Mouse (Mus musculus): ENCODE results near the gene Nxf1. TPM values are rescaled to one million over a fixed set of nuclear protein-coding genes. Genes with fewer than 3 reads are reported as not detected.
"Not testable (repeated sequence)": the region's sequence is repeated elsewhere in the genome, so short reads cannot be mapped to it uniquely, and the experiment has no call there.

The Nxf1 gene
- 10 to 100 TPM; 61.9 to 73.6 TPM for total RNA-seq (2021)
- long read RNA-seq, experiment 1, full-length matches to known transcripts, result 29 of 45 reads
- long read RNA-seq, experiment 1, partial matches to known transcripts, result 11 of 45 reads
- long read RNA-seq, experiment 1, other reads (novel, unspliced or antisense), result 5 of 45 reads
- long read RNA-seq, experiment 2, full-length matches to known transcripts, result 22 of 39 reads
- long read RNA-seq, experiment 2, partial matches to known transcripts, result 14 of 39 reads
- long read RNA-seq, experiment 2, other reads (novel, unspliced or antisense), result 3 of 39 reads

- intact Hi-C loops (cut with DNase I), result no loop called here
- DNase-seq (ENCODE audit: low spot score in 2 of 2), result peak; percentile 92 to 95
Observed at GRCm38 (mm10) chr19:8756635-8757387, at the start of gene Nxf1. Gene Nxf1 (plus strand): TSS chr19:8757073.

- no peak for DNase-seq (ENCODE audit: low spot score in 2 of 2)
- intact Hi-C loops (cut with DNase I), result no loop called here
Observed at GRCm38 (mm10) chr19:8708954-8709353, 47.9 kb upstream of the Nxf1 start.

GRCm38 (mm10) chr19:8710057-8710456 lies 46.8 kb upstream of the Nxf1 start:
- intact Hi-C loops (cut with DNase I), result no loop called here

GRCm38 (mm10) chr19:8711506-8711905 lies 45.4 kb upstream of the Nxf1 start:
- intact Hi-C loops (cut with DNase I), result no loop called here

More at GRCm38 (mm10) chr19:8710057-8710456, 46.8 kb upstream of the Nxf1 start:
- DNase-seq (ENCODE audit: low spot score in 2 of 2), result no peak

GRCm38 (mm10) chr19:8711949-8712869 lies 44.7 kb upstream of the Nxf1 start:
- intact Hi-C loops (cut with DNase I), result no loop called here
- DNase-seq (ENCODE audit: low spot score in 2 of 2), result no peak

More at GRCm38 (mm10) chr19:8711506-8711905, 45.4 kb upstream of the Nxf1 start:
- DNase-seq (ENCODE audit: low spot score in 2 of 2), result no peak

- DNase-seq (ENCODE audit: low spot score in 2 of 2), result peak; percentile 71 to 92
- intact Hi-C loops (cut with DNase I), result no loop called here
Observed at GRCm38 (mm10) chr19:8712870-8713305, 44.0 kb upstream of the Nxf1 start.

GRCm38 (mm10) chr19:8713306-8713996 lies 43.4 kb upstream of the Nxf1 start:
- peak; percentile 95 to 96 for DNase-seq (ENCODE audit: low spot score in 2 of 2)
- intact Hi-C loops (cut with DNase I), result no loop called here

- DNase-seq (ENCODE audit: low spot score in 2 of 2), result no peak
- intact Hi-C loops (cut with DNase I), result no loop called here
Observed at GRCm38 (mm10) chr19:8713997-8714652, 42.7 kb upstream of the Nxf1 start.

GRCm38 (mm10) chr19:8714653-8715481 lies 42.0 kb upstream of the Nxf1 start:
- intact Hi-C loops (cut with DNase I), result no loop called here
- no peak for DNase-seq (ENCODE audit: low spot score in 2 of 2)

GRCm38 (mm10) chr19:8715868-8716766 lies 40.8 kb upstream of the Nxf1 start:
- DNase-seq (ENCODE audit: low spot score in 2 of 2), result no peak
- intact Hi-C loops (cut with DNase I), result no loop called here

GRCm38 (mm10) chr19:8716767-8717475 lies 40.0 kb upstream of the Nxf1 start:
- intact Hi-C loops (cut with DNase I), result no loop called here
- no peak for DNase-seq (ENCODE audit: low spot score in 2 of 2)

GRCm38 (mm10) chr19:8718357-8718756 lies 38.5 kb upstream of the Nxf1 start:
- intact Hi-C loops (cut with DNase I), result no loop called here
- DNase-seq (ENCODE audit: low spot score in 2 of 2), result peak in 1 of 2 experiments; percentile 84

GRCm38 (mm10) chr19:8719037-8719436 lies 37.8 kb upstream of the Nxf1 start:
- DNase-seq (ENCODE audit: low spot score in 2 of 2); intact Hi-C loops (cut with DNase I): not testable (repeated sequence)

GRCm38 (mm10) chr19:8721378-8721777 lies 35.5 kb upstream of the Nxf1 start:
- DNase-seq (ENCODE audit: low spot score in 2 of 2), result no peak
- intact Hi-C loops (cut with DNase I), result no loop called here

GRCm38 (mm10) chr19:8722021-8722420 lies 34.9 kb upstream of the Nxf1 start:
- DNase-seq (ENCODE audit: low spot score in 2 of 2), result no peak
- intact Hi-C loops (cut with DNase I), result no loop called here

GRCm38 (mm10) chr19:8722559-8722906 lies 34.3 kb upstream of the Nxf1 start:
- intact Hi-C loops (cut with DNase I), result no loop called here
- no peak for DNase-seq (ENCODE audit: low spot score in 2 of 2)

All from left cerebral cortex, postnatal 14 days (tissue).